Mouse (Mus musculus) liver, adult 2 months (tissue): ENCODE measurements around the gene Cdk7. TPM values are rescaled to one million over a fixed set of nuclear protein-coding genes. Genes with fewer than 3 reads are reported as not detected.
A peak's percentile ranks its signal among the peaks of the same experiment; 100 is the strongest.

Experiments used
- DNase-seq: peaks from one replicate; pipeline ENCODE4 v3.0.0-alpha.2; 2011; ENCODE audit warnings: low read depth, low spot score; ENCODE audit errors: extremely low read depth
- H3K27ac ChIP-seq: fragments of 200-500 bp; replicated peaks from 2 replicates; pipeline ENCODE4 v1.5.1; 2012; ENCODE audit warnings: low read depth, mild to moderate bottlenecking, control low read depth, inconsistent platforms, low read length; ENCODE audit not compliant: insufficient read depth
- H3K27me3 ChIP-seq: fragments of 200-500 bp; 2 replicates; pipeline ENCODE4 v1.6.1; 2012; ENCODE audit warnings: mild to moderate bottlenecking, moderate library complexity, low read length, inconsistent platforms; ENCODE audit not compliant: control insufficient read depth, insufficient read depth
- H3K36me3 ChIP-seq: fragments of 200-500 bp; 2 replicates; pipeline ENCODE4 v1.6.1; 2012; ENCODE audit warnings: low read length, inconsistent platforms; ENCODE audit not compliant: control insufficient read depth, insufficient read depth
- H3K4me1 ChIP-seq: fragments of 200-500 bp; 2 replicates; pipeline ENCODE4 v1.6.1; 2011; ENCODE audit warnings: low read length; ENCODE audit not compliant: control insufficient read depth, insufficient read depth
- H3K4me3 ChIP-seq: fragments of 200-500 bp; 2 replicates; pipeline ENCODE4 v1.5.1; 2011; ENCODE audit warnings: low read depth, mild to moderate bottlenecking, control low read depth, low read length, moderate library complexity; ENCODE audit not compliant: insufficient read depth
- H3K79me2 ChIP-seq: fragments of 200-500 bp; 2 replicates; pipeline ENCODE4 v1.6.1; 2012; ENCODE audit warnings: inconsistent platforms, mild to moderate bottlenecking, low read length, moderate library complexity; ENCODE audit not compliant: control insufficient read depth, insufficient read depth
- H3K9ac ChIP-seq: fragments of 200-500 bp; 2 replicates; pipeline ENCODE4 v1.6.1; 2012; ENCODE audit warnings: low read depth, mild to moderate bottlenecking, control low read depth, inconsistent platforms, low read length
- CTCF ChIP-seq: fragments of 200-500 bp; IDR thresholded peaks from 2 replicates; pipeline ENCODE4 v1.5.1; 2011; ENCODE audit warnings: low read depth, low read length, control low read depth
- POLR2A ChIP-seq: fragments of 200-500 bp; IDR thresholded peaks from 2 replicates; pipeline ENCODE4 v1.6.1; 2011; ENCODE audit warnings: low read length, control low read depth; ENCODE audit not compliant: insufficient read depth; ENCODE audit errors: extremely low read depth
- WGBS: fragments of 180-500 bp; shearing (Covaris S2); methylation state at CpG from one replicate; pipeline ENCODE4 v1.1.7; 2018; 5-methylcytosine and 5-hydroxymethylcytosine counted together
- polyA plus RNA-seq: library from polyadenylated mRNA; depleted of rRNA; stranded (reverse); fragments of >200 nt; gene quantifications from 2 replicates; pipeline ENCODE4 v1.2.3, GENCODE M21; 2012
- total RNA-seq: library from RNA; depleted of rRNA; stranded (reverse); fragments of >200 nt; gene quantifications from 2 replicates; pipeline ENCODE4 v1.2.3, GENCODE M21; 2014

The Cdk7 gene
- total and polyA plus RNA-seq, 2 experiments, result 8.5 to 15.1 TPM

- TF ChIP-seq POLR2A (no peak), CTCF (no peak)
- Histone ChIP-seq H3K79me2 (no peaks in the 10 kb centered on the region), H3K36me3 (peaks cover 41% of the 10 kb centered on the region), H3K27ac (no peak overlapping the region), H3K27me3 (no peaks in the 10 kb centered on the region), H3K4me3 (no peak overlapping the region), H3K9ac (no peak overlapping the region), H3K4me1 (no peaks in the 10 kb centered on the region)
- 81% methylated on average over 3 of the region's 3 CpGs for WGBS
- peak; percentile 5 for DNase-seq
Measured at GRCm38 (mm10) chr13:100697541-100697940, 33.2 kb downstream of the Cdk7 start.

- Histone ChIP-seq H3K4me1 (no peaks in the 10 kb centered on the region), H3K36me3 (peaks cover 24% of the 10 kb centered on the region), H3K79me2 (no peaks in the 10 kb centered on the region), H3K9ac (no peak overlapping the region), H3K4me3 (no peak overlapping the region), H3K27me3 (no peaks in the 10 kb centered on the region), H3K27ac (no peak overlapping the region)
- WGBS, result 76% methylated on average over 7 of the region's 7 CpGs
- no peak for DNase-seq
- TF ChIP-seq POLR2A (no peak), CTCF (no peak)
Measured at GRCm38 (mm10) chr13:100687513-100687912, 43.2 kb downstream of the Cdk7 start.

GRCm38 (mm10) chr13:100684355-100684754, 46.4 kb downstream of the Cdk7 start:
- TF ChIP-seq POLR2A, result no peak
- peak; percentile 61 for TF ChIP-seq CTCF
- no peaks in the 10 kb centered on the region for H3K27me3 ChIP-seq
- H3K36me3 ChIP-seq, result peaks cover 21% of the 10 kb centered on the region
- no peak overlapping the region for H3K4me3 ChIP-seq
- 75% methylated on average over 2 of the region's 2 CpGs for WGBS
- H3K9ac ChIP-seq, result no peak overlapping the region
- H3K4me1 ChIP-seq, result no peaks in the 10 kb centered on the region
- no peak overlapping the region for H3K27ac ChIP-seq
- peak; percentile 12 for DNase-seq
- no peaks in the 10 kb centered on the region for H3K79me2 ChIP-seq

- DNase-seq, result peak; percentile 8
Measured at GRCm38 (mm10) chr13:100682837-100683236, 47.9 kb downstream of the Cdk7 start.

GRCm38 (mm10) chr13:100681615-100682014, 49.1 kb downstream of the Cdk7 start:
- no peak overlapping the region for H3K9ac ChIP-seq
- peaks cover 22% of the 10 kb centered on the region for H3K36me3 ChIP-seq
- H3K4me1 ChIP-seq, result no peaks in the 10 kb centered on the region
- H3K79me2 ChIP-seq, result no peaks in the 10 kb centered on the region
- no peak overlapping the region for H3K27ac ChIP-seq
- 94% methylated on average over 8 of the region's 8 CpGs for WGBS
- TF ChIP-seq CTCF, result no peak
- TF ChIP-seq POLR2A, result no peak
- H3K4me3 ChIP-seq, result no peak overlapping the region
- DNase-seq, result no peak
- H3K27me3 ChIP-seq, result no peaks in the 10 kb centered on the region

More at GRCm38 (mm10) chr13:100682837-100683236, 47.9 kb downstream of the Cdk7 start:
- no peaks in the 10 kb centered on the region for H3K27me3 ChIP-seq
- 59% methylated on average over 2 of the region's 2 CpGs for WGBS
- no peaks in the 10 kb centered on the region for H3K4me1 ChIP-seq
- TF ChIP-seq CTCF (no peak), POLR2A (no peak)
- H3K4me3 ChIP-seq, result no peak overlapping the region
- no peaks in the 10 kb centered on the region for H3K79me2 ChIP-seq
- no peak overlapping the region for H3K9ac ChIP-seq
- no peak overlapping the region for H3K27ac ChIP-seq
- H3K36me3 ChIP-seq, result peaks cover 21% of the 10 kb centered on the region

- Histone ChIP-seq H3K36me3 (peaks cover 8% of the 10 kb centered on the region), H3K4me1 (no peaks in the 10 kb centered on the region; the same call in 1 of the 2 replicates), H3K27me3 (no peaks in the 10 kb centered on the region), H3K9ac (no peak overlapping the region), H3K79me2 (peaks cover under 1% of the 10 kb centered on the region; the same call in 1 of the 2 replicates), H3K4me3 (0 out of 2 replicates have a peak overlapping the region, but pooled peaks have one; percentile 3), H3K27ac (0 out of 2 replicates have a peak overlapping the region, but pooled peaks have one; percentile 0)
- peak; percentile 30 for DNase-seq
- no peak for TF ChIP-seq POLR2A
- WGBS, result 40% methylated on average over 15 of the region's 15 CpGs
Measured at GRCm38 (mm10) chr13:100675936-100676635, 54.7 kb downstream of the Cdk7 start.
